ENCODE assay signal across 8 mouse cellular contexts in genomic region chr14:72149463-72149862, GRCm38 (mm10).
DNase-seq lines count a peak whose midpoint lies in the region; ATAC-seq and TF ChIP-seq lines count a peak whose summit lies in the region.

No protein-coding gene starts in this region.

- no peak for TF ChIP-seq CTCF in thymus, adult 2 months (IDR thresholded peaks at IDR 0.05; ENCODE audit: borderline replicate concordance, control insufficient read depth, extremely low read depth, insufficient read depth, low read length, poor library complexity)

- DNase-seq in adrenal gland, postnatal 14 days: peak; percentile 22
- no peak for DNase-seq in adrenal gland, adult 18-20 months (ENCODE audit: low spot score in 2 of 2)
- peak; percentile 1 for DNase-seq in 3T3-L1 (ENCODE audit: low read depth, low spot score)
- peak; percentile 48 for DNase-seq in limb, embryonic 10.5 days (ENCODE audit: low spot score)
- DNase-seq in ovary, postnatal 10 days (ENCODE audit: low spot score): no peak
- DNase-seq in thymus, adult 2 months: no peak
- DNase-seq in frontal cortex, postnatal 36 days (ENCODE audit: low spot score in 2 of 2): no peak

- WGBS in forebrain, embryonic 12.5 days: 25% methylated on average over 4 of the region's 4 CpGs
- 21% methylated on average over 4 of the region's 4 CpGs for WGBS in limb, embryonic 10.5 days
- WGBS in thymus, adult 2 months: 56% methylated on average over 4 of the region's 4 CpGs

- no peak overlapping the region for H3K27ac ChIP-seq in forebrain, embryonic 12.5 days
- no peak overlapping the region for H3K27ac ChIP-seq in limb, embryonic 10.5 days
- H3K27ac ChIP-seq in thymus, adult 2 months (ENCODE audit: control insufficient read depth, insufficient read depth, low read length): no peak overlapping the region

- 0 out of 2 replicates have a peak, but pooled peaks cover 3% of the 10 kb centered on the region for H3K27me3 ChIP-seq in forebrain, embryonic 12.5 days
- H3K27me3 ChIP-seq in limb, embryonic 10.5 days (ENCODE audit: low read depth, poor library complexity, severe bottlenecking): no peaks in the 10 kb centered on the region
- H3K27me3 ChIP-seq in thymus, adult 2 months (ENCODE audit: control insufficient read depth, insufficient read depth, low read length): no peaks in the 10 kb centered on the region

- H3K4me3 ChIP-seq in forebrain, embryonic 12.5 days (replicated peaks): no peak overlapping the region
- no peak overlapping the region for H3K4me3 ChIP-seq in limb, embryonic 10.5 days
- H3K4me3 ChIP-seq in thymus, adult 2 months (ENCODE audit: control insufficient read depth, insufficient read depth, low read length): no peak overlapping the region

- H3K4me2 ChIP-seq in forebrain, embryonic 12.5 days: no peak overlapping the region

- peaks cover 12% of the 10 kb centered on the region for H3K4me1 ChIP-seq in forebrain, embryonic 12.5 days
- H3K4me1 ChIP-seq in limb, embryonic 10.5 days: peaks cover 11% of the 10 kb centered on the region; the same call in 1 of the 2 replicates
- no peaks in the 10 kb centered on the region for H3K4me1 ChIP-seq in thymus, adult 2 months (replicated peaks; ENCODE audit: control insufficient read depth, insufficient read depth, low read length)

- no peaks in the 10 kb centered on the region for H3K9me3 ChIP-seq in forebrain, embryonic 12.5 days
- no peaks in the 10 kb centered on the region for H3K9me3 ChIP-seq in limb, embryonic 10.5 days (replicated peaks)

- no peak for TF ChIP-seq POLR2A in thymus, adult 2 months (IDR thresholded peaks at IDR 0.05; ENCODE audit: control insufficient read depth, extremely low read depth, insufficient read depth, low read length, poor library complexity)

- ATAC-seq in forebrain, embryonic 12.5 days (ENCODE audit: low FRiP score): peak; percentile 66; the same call in 1 of the 2 replicates

- H3K36me3 ChIP-seq in forebrain, embryonic 12.5 days (replicated peaks): no peaks in the 10 kb centered on the region
- H3K36me3 ChIP-seq in limb, embryonic 10.5 days: no peaks in the 10 kb centered on the region
- no peaks in the 10 kb centered on the region for H3K36me3 ChIP-seq in thymus, adult 2 months (ENCODE audit: control insufficient read depth, insufficient read depth, low read length)

- no peak overlapping the region for H3K9ac ChIP-seq in forebrain, embryonic 12.5 days

Comparison
In these comparisons a context has a peak if more than half of its experiments do, and no peak if none do; other contexts are left out.
1. DNase-seq: peak in adrenal gland, postnatal 14 days (single experiment), 3T3-L1 (single experiment) and limb, embryonic 10.5 days (single experiment); none in adrenal gland, adult 18-20 months (0 of 2), ovary, postnatal 10 days (single experiment), thymus, adult 2 months (single experiment) and frontal cortex, postnatal 36 days (0 of 2).